Mouse (Mus musculus): ENCODE data around the gene Rabif. TPM values are rescaled to one million over a fixed set of nuclear protein-coding genes. Genes with fewer than 3 reads are reported as not detected.
"Not testable (repeated sequence)": the region's sequence is repeated elsewhere in the genome, so short reads cannot be mapped to it uniquely, and the experiment has no call there.

Rabif gene
- polyA plus RNA-seq, 1 experiment from 2014 or later: 41.6 TPM

DNA sequence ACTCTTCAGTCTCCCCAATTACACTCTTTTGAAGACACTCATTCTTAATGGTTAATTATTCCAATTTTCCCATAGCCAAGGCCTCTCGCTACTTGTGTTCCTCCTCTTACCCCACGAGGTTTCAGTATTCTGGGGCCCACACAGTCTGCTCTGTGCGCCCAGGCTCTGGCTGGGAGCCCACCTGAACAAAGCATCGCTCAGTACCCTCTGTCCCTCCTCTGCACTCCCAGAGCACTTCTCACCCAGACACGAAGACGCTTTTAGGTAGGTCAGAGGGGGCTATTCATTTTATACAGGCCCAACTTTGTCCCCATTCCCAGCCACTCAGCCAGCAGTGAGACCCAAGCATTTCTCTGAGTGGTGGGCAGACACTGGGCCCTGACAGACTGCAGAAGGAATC lies 36.2 kb downstream of the Rabif start:
- Histone ChIP-seq H3K9ac (no peak overlapping the region), H3K4me1 (no peaks in the 10 kb centered on the region), H3K27ac (0 out of 2 replicates have a peak overlapping the region, but pooled peaks have one; percentile 13), H3K4me2 (no peak overlapping the region), H3K36me3 (replicated peaks) (no peaks in the 10 kb centered on the region), H3K9me3 (no peaks in the 10 kb centered on the region), H3K27me3 (no peaks in the 10 kb centered on the region), H3K4me3 (replicated peaks) (no peak overlapping the region)
- 54% methylated on average over 6 of the region's 6 CpGs for WGBS
- ATAC-seq (ENCODE audit: low FRiP score): no peak

GRCm38 (mm10) chr1:134533710-134534109 lies 39.3 kb downstream of the Rabif start:
- 92% methylated on average over 10 of the region's 10 CpGs for WGBS
- H3K36me3 ChIP-seq (replicated peaks); H3K4me2 ChIP-seq; H3K4me3 ChIP-seq (replicated peaks); H3K27ac ChIP-seq; H3K4me1 ChIP-seq; H3K9me3 ChIP-seq; ATAC-seq (ENCODE audit: low FRiP score); H3K27me3 ChIP-seq; H3K9ac ChIP-seq: not testable (repeated sequence)

- WGBS: 92% methylated on average over 1 of the region's 1 CpGs
Observed at GRCm38 (mm10) chr1:134535054-134535453, 40.6 kb downstream of the Rabif start.

DNA sequence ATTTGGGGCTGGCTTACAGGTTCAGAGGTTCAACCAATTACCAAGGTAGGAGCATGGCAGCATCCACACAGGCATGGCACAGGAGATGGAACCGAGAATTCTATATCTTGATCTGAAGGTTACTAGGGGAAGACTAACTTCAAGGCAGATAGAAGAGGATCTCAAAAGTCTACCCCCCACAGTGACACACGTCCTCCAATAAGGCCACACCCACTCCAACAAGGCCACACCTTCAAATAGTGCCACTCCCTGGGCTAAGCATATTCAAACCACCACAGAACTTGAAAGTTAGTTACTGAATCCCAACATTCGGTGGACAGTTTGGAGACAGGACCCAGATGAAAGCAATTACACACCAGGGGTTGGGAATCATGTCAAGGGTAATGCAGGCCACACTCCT lies 41.1 kb downstream of the Rabif start:
- no peaks in the 10 kb centered on the region for H3K36me3 ChIP-seq (replicated peaks)
- no peak overlapping the region for H3K4me3 ChIP-seq (replicated peaks)
- H3K4me2 ChIP-seq: no peak overlapping the region
- no peaks in the 10 kb centered on the region for H3K4me1 ChIP-seq
- ATAC-seq (ENCODE audit: low FRiP score): no peak
- no peaks in the 10 kb centered on the region for H3K27me3 ChIP-seq
- H3K9me3 ChIP-seq: no peaks in the 10 kb centered on the region
- 82% methylated on average over 3 of the region's 3 CpGs for WGBS
- H3K27ac ChIP-seq: no peak overlapping the region
- no peak overlapping the region for H3K9ac ChIP-seq

More at GRCm38 (mm10) chr1:134535054-134535453, 40.6 kb downstream of the Rabif start:
- Histone ChIP-seq H3K27me3 (no peaks in the 10 kb centered on the region), H3K4me2 (no peak overlapping the region), H3K36me3 (replicated peaks) (no peaks in the 10 kb centered on the region), H3K9me3 (no peaks in the 10 kb centered on the region), H3K27ac (no peak overlapping the region), H3K4me1 (no peaks in the 10 kb centered on the region), H3K4me3 (replicated peaks) (no peak overlapping the region), H3K9ac (no peak overlapping the region)
- no peak for ATAC-seq (ENCODE audit: low FRiP score)

DNA sequence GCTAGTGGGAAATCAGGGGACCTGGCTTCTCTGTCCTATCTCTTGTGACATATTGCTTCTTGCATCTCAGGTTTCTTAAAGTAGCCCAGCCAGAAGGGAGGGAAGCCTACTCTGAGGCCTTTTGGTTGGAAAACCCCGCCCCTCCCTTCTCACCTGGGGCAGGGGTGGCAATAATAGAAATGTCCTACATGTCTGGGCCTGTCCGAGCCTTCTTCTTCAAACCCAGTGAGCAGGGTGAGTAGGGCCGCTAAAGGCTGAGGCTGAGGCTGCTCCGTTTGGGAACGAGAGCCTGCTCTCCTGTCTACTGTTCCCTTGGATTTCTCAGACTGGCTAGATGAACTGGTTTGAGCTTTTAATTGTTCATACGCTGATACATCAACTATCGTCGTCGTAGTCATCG lies 46.2 kb downstream of the Rabif start:
- Histone ChIP-seq H3K27ac (no peak overlapping the region), H3K9me3 (0 out of 2 replicates have a peak, but pooled peaks cover 3% of the 10 kb centered on the region), H3K4me2 (no peak overlapping the region), H3K4me1 (no peaks in the 10 kb centered on the region), H3K9ac (no peak overlapping the region), H3K36me3 (replicated peaks) (no peaks in the 10 kb centered on the region), H3K4me3 (replicated peaks) (no peak overlapping the region), H3K27me3 (no peaks in the 10 kb centered on the region)
- WGBS: 90% methylated on average over 10 of the region's 10 CpGs
- no peak for ATAC-seq (ENCODE audit: low FRiP score)

DNA sequence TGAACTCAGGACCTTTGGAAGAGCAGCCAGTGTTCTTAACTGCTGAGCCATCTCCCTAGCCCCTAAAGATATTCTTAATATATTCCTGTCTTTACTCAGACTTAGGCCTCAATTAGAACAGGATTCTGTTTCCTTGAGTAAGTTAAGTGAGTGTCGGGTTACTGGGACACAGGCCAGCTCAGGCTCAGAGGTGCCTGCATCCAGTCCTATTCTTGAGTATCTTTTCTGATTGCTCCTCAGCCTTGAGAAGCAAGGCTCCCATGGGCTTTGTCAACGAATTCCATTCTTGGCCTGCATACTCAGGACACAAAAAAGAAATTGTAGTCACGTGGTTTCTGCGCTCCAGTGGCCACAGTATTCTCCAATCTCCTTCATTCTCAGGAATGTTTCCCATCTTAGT lies 53.8 kb downstream of the Rabif start:
- no peak overlapping the region for H3K9ac ChIP-seq
- no peak for ATAC-seq (ENCODE audit: low FRiP score)
- H3K27ac ChIP-seq: no peak overlapping the region
- 70% methylated on average over 4 of the region's 4 CpGs for WGBS
- no peak overlapping the region for H3K4me3 ChIP-seq (replicated peaks)
- no peaks in the 10 kb centered on the region for H3K36me3 ChIP-seq (replicated peaks)
- H3K4me1 ChIP-seq: no peaks in the 10 kb centered on the region
- H3K4me2 ChIP-seq: no peak overlapping the region
- no peaks in the 10 kb centered on the region for H3K27me3 ChIP-seq
- 0 out of 2 replicates have a peak, but pooled peaks cover 3% of the 10 kb centered on the region for H3K9me3 ChIP-seq

- no peak for ATAC-seq (ENCODE audit: low FRiP score)
- no peaks in the 10 kb centered on the region for H3K4me1 ChIP-seq
- H3K4me2 ChIP-seq: no peak within 1 kb of the TSS
- WGBS: 65% methylated on average over 7 of the region's 7 CpGs
- no peak within 1 kb of the TSS for H3K27ac ChIP-seq
- 0 out of 2 replicates have a peak, but pooled peaks cover under 1% of the 10 kb centered on the region for H3K27me3 ChIP-seq
- no peak within 1 kb of the TSS for H3K4me3 ChIP-seq (replicated peaks)
- H3K9me3 ChIP-seq: 0 out of 2 replicates have a peak, but pooled peaks cover 2% of the 10 kb centered on the region
- H3K9ac ChIP-seq: no peak within 1 kb of the TSS
- H3K36me3 ChIP-seq (replicated peaks): no peaks in the 10 kb centered on the region
Observed at GRCm38 (mm10) chr1:134549632-134550132, 55.2 kb downstream of the Rabif start, which contains the start of gene Mgat4e. TSS of gene Mgat4e (minus strand) at chr1:134549682.

GRCm38 (mm10) chr1:134551869-134552268 lies 57.4 kb downstream of the Rabif start:
- WGBS: 82% methylated on average over 3 of the region's 3 CpGs
- H3K9me3 ChIP-seq: no peaks in the 10 kb centered on the region
- no peak for ATAC-seq (ENCODE audit: low FRiP score)

GRCm38 (mm10) chr1:134552396-134552795 lies 57.9 kb downstream of the Rabif start:
- no peak overlapping the region for H3K4me3 ChIP-seq (replicated peaks)
- no peaks in the 10 kb centered on the region for H3K9me3 ChIP-seq
- ATAC-seq (ENCODE audit: low FRiP score): no peak
- H3K4me1 ChIP-seq: peaks cover 10% of the 10 kb centered on the region; the same call in 1 of the 2 replicates
- no peak overlapping the region for H3K9ac ChIP-seq
- H3K36me3 ChIP-seq (replicated peaks): no peaks in the 10 kb centered on the region
- H3K27ac ChIP-seq: no peak overlapping the region
- WGBS: 73% methylated on average over 3 of the region's 3 CpGs
- peaks cover 12% of the 10 kb centered on the region; the same call in 1 of the 2 replicates for H3K27me3 ChIP-seq
- no peak overlapping the region for H3K4me2 ChIP-seq

More at GRCm38 (mm10) chr1:134551869-134552268, 57.4 kb downstream of the Rabif start:
- no peak overlapping the region for H3K27ac ChIP-seq
- no peak overlapping the region for H3K9ac ChIP-seq
- H3K4me2 ChIP-seq: no peak overlapping the region
- no peaks in the 10 kb centered on the region for H3K36me3 ChIP-seq (replicated peaks)
- H3K27me3 ChIP-seq: peaks cover 12% of the 10 kb centered on the region; the same call in 1 of the 2 replicates
- H3K4me3 ChIP-seq (replicated peaks): no peak overlapping the region
- peaks cover 10% of the 10 kb centered on the region; the same call in 1 of the 2 replicates for H3K4me1 ChIP-seq

- H3K27ac ChIP-seq: no peak overlapping the region
- WGBS: 42% methylated on average over 13 of the region's 13 CpGs
- peaks cover 12% of the 10 kb centered on the region; the same call in 1 of the 2 replicates for H3K27me3 ChIP-seq
- peak overlapping the region; percentile 97 for H3K4me2 ChIP-seq
- ATAC-seq (ENCODE audit: low FRiP score): no peak
- peak overlapping the region; percentile 67 for H3K4me3 ChIP-seq (replicated peaks)
- H3K4me1 ChIP-seq: peaks cover 15% of the 10 kb centered on the region; the same call in 1 of the 2 replicates
- no peaks in the 10 kb centered on the region for H3K9me3 ChIP-seq
- H3K9ac ChIP-seq: no peak overlapping the region
- no peaks in the 10 kb centered on the region for H3K36me3 ChIP-seq (replicated peaks)
Observed at GRCm38 (mm10) chr1:134555240-134555870, 60.9 kb downstream of the Rabif start.

GRCm38 (mm10) chr1:134555871-134556670 lies 61.6 kb downstream of the Rabif start:
- Histone ChIP-seq H3K9ac (peak overlapping the region; percentile 82), H3K27me3 (peaks cover 12% of the 10 kb centered on the region; the same call in 1 of the 2 replicates), H3K4me3 (replicated peaks) (peak overlapping the region; percentile 67), H3K27ac (peak overlapping the region; percentile 92), H3K4me1 (peaks cover 15% of the 10 kb centered on the region; the same call in 1 of the 2 replicates), H3K36me3 (replicated peaks) (no peaks in the 10 kb centered on the region), H3K4me2 (peak overlapping the region; percentile 97), H3K9me3 (no peaks in the 10 kb centered on the region)
- ATAC-seq (ENCODE audit: low FRiP score): peak; percentile 40
- WGBS: under 1% methylated on average over 44 of the region's 46 CpGs

DNA sequence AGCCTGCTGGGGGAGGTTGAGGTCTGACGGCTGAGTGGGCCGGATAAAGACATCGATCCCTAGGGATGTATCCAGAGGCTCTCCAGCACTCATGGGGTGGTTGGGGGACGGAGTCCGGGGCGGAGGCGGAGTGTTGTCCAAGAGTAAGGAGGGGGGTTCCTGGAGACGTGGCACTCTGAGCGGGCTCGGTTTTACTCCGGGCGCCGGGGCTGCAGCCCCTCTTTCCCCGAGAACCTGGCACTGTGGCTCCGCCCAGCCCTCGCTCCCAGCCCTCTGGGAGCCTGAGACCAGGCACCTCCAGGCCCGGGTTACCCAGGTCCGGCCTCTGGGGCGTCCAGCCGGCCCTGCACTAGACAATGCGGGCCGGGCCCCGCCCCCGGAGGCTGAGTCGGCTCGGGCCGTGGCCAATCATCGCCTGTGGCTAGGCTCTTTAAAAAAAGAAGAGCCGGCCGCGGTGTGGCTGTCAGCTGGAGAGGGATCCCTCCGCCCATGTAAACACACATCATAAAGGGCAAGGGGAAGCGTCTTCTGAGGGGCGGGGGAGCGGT lies 62.3 kb downstream of the Rabif start:
- H3K36me3 ChIP-seq (replicated peaks): no peaks in the 10 kb centered on the region
- peak overlapping the region; percentile 67 for H3K4me3 ChIP-seq (replicated peaks)
- WGBS: 0% methylated on average over 35 of the region's 35 CpGs
- no peaks in the 10 kb centered on the region for H3K9me3 ChIP-seq
- H3K27me3 ChIP-seq: peaks cover 12% of the 10 kb centered on the region; the same call in 1 of the 2 replicates
- peak overlapping the region; percentile 92 for H3K27ac ChIP-seq
- peak overlapping the region; percentile 82 for H3K9ac ChIP-seq
- peak; percentile 94 for ATAC-seq (ENCODE audit: low FRiP score)
- H3K4me1 ChIP-seq: peaks cover 16% of the 10 kb centered on the region; the same call in 1 of the 2 replicates
- peak overlapping the region; percentile 97 for H3K4me2 ChIP-seq
